Mouse (Mus musculus) cerebellum, adult 18-20 months (tissue): ENCODE measurements at regions not wholly inside any gene's neighbourhood (a gene's known extent, or its start where the extent isn't known, plus 50 kb on each side); places are given as distances from the start of the nearest gene placed in this dataset.

Experiments used
- DNase-seq, 2 experiments: peaks; one replicate each; pipeline ENCODE4 v3.0.0; 2021

DNA sequence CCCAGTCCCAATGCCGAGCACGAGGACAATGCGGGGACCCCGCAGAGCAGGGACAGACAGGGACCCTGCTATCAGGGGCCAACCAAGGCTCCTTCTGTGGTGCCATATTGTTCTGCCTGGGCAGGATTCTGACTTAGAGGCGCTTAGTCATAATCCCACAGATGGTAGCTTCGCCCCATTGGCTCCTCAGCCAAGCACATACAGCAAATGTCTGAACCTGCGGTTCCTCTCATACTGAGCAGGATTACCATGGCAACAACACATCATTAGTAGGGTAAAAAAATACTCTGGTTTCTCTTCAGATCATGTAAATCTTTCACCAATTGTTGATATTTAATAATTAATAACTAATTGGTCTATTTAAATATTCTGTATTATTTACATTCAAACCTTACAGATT lies 2140.3 kb upstream of the Cdh20 start:
- DNase-seq, result peak; percentile 91 to 92

DNA sequence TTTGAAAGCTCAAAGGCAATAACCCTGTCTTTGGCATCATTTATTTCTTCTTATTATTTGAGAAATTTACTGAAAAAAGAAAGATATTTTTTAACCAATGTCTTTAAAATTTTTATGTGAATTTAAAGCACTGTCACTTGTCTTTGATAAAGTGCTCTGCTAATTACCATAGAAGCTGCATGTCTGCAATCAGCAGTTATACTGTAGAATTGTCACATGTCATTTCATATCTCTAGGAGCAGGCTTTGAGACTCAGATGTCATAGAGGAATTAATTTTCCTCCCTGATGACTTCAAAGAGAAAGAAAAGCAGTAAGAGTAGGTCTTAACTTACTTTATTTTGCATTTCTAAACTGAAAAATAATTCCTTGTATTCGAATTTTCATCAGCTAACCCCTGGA lies 2123.9 kb upstream of the Cdh20 start:
- DNase-seq, result no peak

DNA sequence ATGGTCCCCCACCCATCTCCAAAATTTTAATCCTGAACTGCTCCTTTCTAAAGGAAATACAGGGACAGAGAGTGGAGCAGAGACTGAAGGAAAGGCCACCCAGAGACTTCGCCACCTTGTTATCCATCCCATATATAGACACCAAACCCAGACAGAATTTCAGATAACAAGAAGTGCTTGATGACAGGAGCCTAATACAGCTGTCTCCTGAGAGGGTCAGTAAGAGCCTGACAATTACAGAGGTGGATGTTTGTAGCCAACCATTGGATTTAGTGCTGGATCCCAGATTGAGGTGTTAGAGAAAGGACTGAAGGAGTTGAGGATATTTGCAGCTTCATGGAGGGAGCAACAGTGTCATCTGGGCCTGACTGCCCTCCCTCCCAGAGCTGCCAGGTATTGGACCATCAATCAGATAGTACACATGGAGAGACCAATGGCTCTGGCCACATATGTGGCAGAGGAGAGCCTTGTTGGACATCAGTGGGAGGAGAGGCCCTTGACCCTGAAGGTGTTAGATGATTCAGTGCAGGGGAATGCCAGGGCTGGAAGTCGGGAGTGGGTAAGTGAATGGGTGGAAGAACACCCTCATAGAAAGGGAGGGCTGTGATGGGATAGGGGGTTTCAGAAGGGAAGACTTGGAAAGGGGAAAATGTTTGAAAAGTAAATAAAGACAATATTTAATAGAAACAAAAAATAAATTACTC lies 2080.8 kb upstream of the Cdh20 start:
- DNase-seq, result no peak

DNA sequence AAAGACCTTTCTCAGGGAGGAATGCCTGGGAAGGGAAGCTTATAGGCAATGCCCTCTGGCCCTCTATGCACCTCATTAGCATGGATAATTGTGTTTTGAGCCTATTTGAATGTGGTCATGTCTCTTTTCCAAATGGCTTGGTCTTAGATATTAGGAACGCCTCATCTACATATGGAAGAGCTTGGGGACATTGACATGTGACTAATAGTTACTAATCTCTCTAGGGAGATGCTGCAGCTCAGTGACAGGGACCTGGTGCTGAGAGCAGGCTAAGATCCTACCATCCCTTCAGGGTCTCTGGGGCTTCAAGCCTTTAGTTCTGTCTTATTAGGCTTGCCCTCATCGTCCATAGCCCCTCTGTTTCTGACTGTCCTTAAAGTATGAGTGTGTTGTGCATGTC lies 2051.9 kb upstream of the Cdh20 start:
- DNase-seq, result no peak

DNA sequence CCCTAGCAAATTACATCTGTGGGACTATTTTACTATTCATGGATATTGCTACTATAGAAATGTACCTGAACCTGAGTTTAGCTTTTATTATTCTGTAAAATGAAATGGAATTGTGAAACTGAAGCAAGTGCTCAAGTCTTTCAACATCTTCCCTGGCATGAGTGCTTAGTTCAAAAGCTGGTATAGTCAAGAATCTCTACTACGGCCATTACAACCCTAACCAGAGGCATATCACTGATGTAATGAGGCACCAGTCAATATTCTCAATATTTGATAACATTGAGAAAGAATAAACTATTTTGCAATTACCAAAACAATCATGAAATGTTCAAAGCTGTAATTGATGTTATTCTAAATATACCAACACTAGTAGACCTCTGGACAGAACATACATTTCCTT lies 2034.3 kb upstream of the Cdh20 start:
- no peak for DNase-seq

DNA sequence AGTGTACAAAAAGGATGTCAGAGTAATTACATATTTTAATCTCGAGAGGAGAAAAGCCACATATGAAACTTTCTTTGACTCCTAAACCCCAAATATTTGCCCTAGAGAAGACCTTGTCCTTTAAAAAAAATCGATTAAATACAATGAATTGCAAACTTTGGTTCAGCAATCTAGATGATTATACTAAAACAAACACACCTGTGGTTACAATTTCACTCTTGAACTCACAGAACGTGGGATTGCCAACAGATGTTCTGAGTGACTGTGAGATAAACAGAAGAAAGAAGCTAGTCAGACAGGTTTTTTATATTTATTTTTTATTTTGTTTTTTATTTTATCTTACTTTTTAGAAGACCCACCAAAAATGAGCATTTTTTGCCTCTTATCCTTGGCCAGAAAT lies 2032.9 kb upstream of the Cdh20 start:
- DNase-seq, result no peak

DNA sequence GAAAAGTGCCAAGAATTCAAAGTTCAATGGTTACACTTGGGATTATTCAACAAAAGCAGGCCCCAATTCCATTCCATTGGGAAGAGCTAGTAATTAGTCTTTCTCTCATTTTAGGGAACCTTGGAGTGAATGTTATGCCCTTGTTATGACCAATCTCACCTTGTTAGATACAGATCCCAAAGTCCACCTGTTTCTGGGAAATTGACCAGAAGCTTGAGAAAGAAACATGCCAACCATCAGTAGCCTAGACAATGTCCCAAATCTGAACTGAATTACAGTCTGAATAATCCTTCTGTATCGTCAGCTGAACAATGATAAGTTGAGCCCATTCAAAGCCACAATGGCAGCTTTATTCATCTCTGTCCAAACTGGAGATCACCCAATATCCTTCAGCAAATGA lies 2010.4 kb upstream of the Cdh20 start:
- DNase-seq, result no peak
